Mouse (Mus musculus) mammary gland, adult 2 months (tissue): Measurements from ENCODE around the gene Nsg2. TPM values are rescaled to one million over a fixed set of nuclear protein-coding genes. Genes with fewer than 3 reads are reported as not detected.

Source experiments
- polyA plus RNA-seq: library from polyadenylated mRNA; depleted of rRNA; stranded (reverse); fragments of >200 nt; gene quantifications from 2 replicates; pipeline ENCODE4 v1.2.3, GENCODE M21; 2012; ENCODE audit warnings: low replicate concordance; rRNA removed

Gene Nsg2
- 11.4 and 17.0 TPM in 2 replicates for polyA plus RNA-seq

GRCm38 (mm10) chr11:32000281-32000680 is at the start of gene Nsg2:
Gene Nsg2 (plus strand): TSS chr11:32000463.

DNA sequence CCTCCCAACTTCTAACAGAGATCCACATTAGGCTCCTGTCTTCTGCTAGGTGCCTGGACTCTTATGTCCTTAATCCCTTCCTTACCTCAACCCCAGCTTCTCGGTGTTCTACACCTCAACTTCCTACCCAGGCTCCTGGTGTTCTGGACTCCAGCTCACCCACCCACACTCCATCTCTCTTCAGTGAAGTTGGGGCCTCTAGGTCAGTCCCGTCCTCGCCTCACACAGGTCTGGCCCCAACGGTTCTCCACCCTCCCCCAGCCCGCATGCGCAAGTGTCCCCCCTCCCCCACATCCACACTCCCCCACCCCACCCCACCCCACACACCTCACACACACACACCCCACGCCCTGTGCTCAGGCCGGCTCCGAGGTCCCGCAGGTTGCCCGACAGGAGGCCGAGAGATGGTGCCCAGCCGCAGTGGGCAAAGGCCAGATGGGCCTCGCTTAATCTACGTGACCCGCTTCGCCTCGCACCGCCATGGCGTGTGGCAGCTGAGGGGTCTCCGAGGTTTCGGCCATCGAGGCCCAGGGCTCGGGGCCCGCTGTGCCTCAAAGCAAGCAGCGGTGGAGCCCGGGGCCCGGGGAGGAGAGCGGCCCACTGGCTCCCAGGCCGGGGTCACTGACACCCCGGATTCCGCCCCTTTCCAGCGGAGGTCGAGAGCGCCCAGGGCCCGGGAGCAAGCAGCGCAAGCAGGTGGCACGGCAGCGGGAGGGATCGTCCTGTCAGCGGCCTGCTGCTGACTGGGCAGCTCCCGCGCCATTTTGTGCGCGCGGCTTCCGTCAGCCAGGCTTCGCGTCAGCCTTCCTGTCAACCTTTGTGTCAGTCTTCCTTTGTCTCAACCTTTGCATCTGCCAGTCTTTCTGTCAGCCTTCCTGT is 34.8 kb upstream of the Nsg2 start, which contains the start of gene 4930524B15Rik:
Gene 4930524B15Rik, plus strand, starts transcription at position 337 of the 879 bp plus-strand sequence.

Other genes with a start within 250 kb of the Nsg2 start
- 6.6 and 11.4 TPM in 2 replicates for gene Cpeb4, start 128.3 kb upstream of the Nsg2 start, polyA plus RNA-seq
- gene 4930524B15Rik, start 34.9 kb upstream of the Nsg2 start, polyA plus RNA-seq = not detected in 2 replicates
- 7.4 and 12.7 TPM in 2 replicates for gene Il9r, start 199.8 kb downstream of the Nsg2 start, polyA plus RNA-seq
- gene Snrnp25, start 205.0 kb downstream of the Nsg2 start, polyA plus RNA-seq = 13.1 and 14.8 TPM in 2 replicates
- gene Rhbdf1, start 221.8 kb downstream of the Nsg2 start, polyA plus RNA-seq = 216 and 224 TPM in 2 replicates
- 13.0 and 14.3 TPM in 2 replicates for gene Mpg, start 226.0 kb downstream of the Nsg2 start, polyA plus RNA-seq